Mouse (Mus musculus) heart, adult 2 months (tissue): ENCODE measurements at regions not wholly inside any gene's neighbourhood (a gene's known extent, or its start where the extent isn't known, plus 50 kb on each side); places are given as distances from the start of the nearest gene placed in this dataset.

Experiments
- DNase-seq, 2 experiments: peaks; one replicate each; pipeline ENCODE4 v3.0.0; 2021
- H3K27ac ChIP-seq: fragments of 200-600 bp; 2 replicates; pipeline ENCODE4 v1.8.1; 2022
- H3K27me3 ChIP-seq: fragments of 200-500 bp; 2 replicates; pipeline ENCODE4 v1.6.1; 2012; ENCODE audit warnings: mild to moderate bottlenecking, low read length, inconsistent platforms, mixed read lengths; ENCODE audit not compliant: control insufficient read depth, insufficient read depth
- H3K36me3 ChIP-seq: fragments of 200-500 bp; 2 replicates; pipeline ENCODE4 v1.6.1; 2012; ENCODE audit warnings: low read length, inconsistent platforms; ENCODE audit not compliant: control insufficient read depth, insufficient read depth
- H3K4me1 ChIP-seq: fragments of 200-500 bp; 2 replicates; pipeline ENCODE4 v1.6.1; 2011; ENCODE audit warnings: low read length; ENCODE audit not compliant: control insufficient read depth, insufficient read depth
- H3K4me3 ChIP-seq: fragments of 200-600 bp; 2 replicates; pipeline ENCODE4 v1.8.1; 2022
- H3K79me2 ChIP-seq: fragments of 200-500 bp; replicated peaks from 2 replicates; pipeline ENCODE4 v1.6.1; 2012; ENCODE audit warnings: mild to moderate bottlenecking, inconsistent platforms, low read length, moderate library complexity, mixed read lengths; ENCODE audit not compliant: control insufficient read depth, insufficient read depth
- H3K9ac ChIP-seq: fragments of 200-500 bp; 2 replicates; pipeline ENCODE4 v1.6.1; 2012; ENCODE audit warnings: low read depth, mild to moderate bottlenecking, control low read depth, inconsistent platforms, low read length, mixed read lengths
- CTCF ChIP-seq: fragments of 200-600 bp; IDR thresholded peaks from 2 replicates; pipeline ENCODE4 v1.8.1; 2022; ENCODE audit warnings: antibody characterized with exemption, mild to moderate bottlenecking, moderate library complexity
- EP300 ChIP-seq: fragments of 200-500 bp; IDR thresholded peaks from 2 replicates; pipeline ENCODE4 v1.6.1; 2011; ENCODE audit warnings: low read depth, low read length, control low read depth; ENCODE audit not compliant: insufficient read depth
- POLR2A ChIP-seq: fragments of 200-500 bp; IDR thresholded peaks from 2 replicates; pipeline ENCODE4 v1.6.1; 2011; ENCODE audit warnings: mild to moderate bottlenecking, low read depth, low read length, control low read depth; ENCODE audit not compliant: insufficient read depth
- WGBS: fragments of 180-500 bp; shearing (Covaris S2); methylation state at CpG from one replicate; pipeline ENCODE4 v1.1.7; 2018; 5-methylcytosine and 5-hydroxymethylcytosine counted together
- intact Hi-C: fragments of 180-260 bp; cut with DNase I; formaldehyde crosslinking; loops from one replicate; pipeline ENCODE4 v1.15.1; 2025

GRCm38 (mm10) chr7:66490073-66490472, 62.8 kb upstream of the Aldh1a3 start:
- no peak for DNase-seq
- Histone ChIP-seq H3K4me1 (no peaks in the 10 kb centered on the region; the same call in 1 of the 2 replicates), H3K79me2 (no peaks in the 10 kb centered on the region), H3K36me3 (no peaks in the 10 kb centered on the region), H3K9ac (no peak overlapping the region), H3K27me3 (no peaks in the 10 kb centered on the region), H3K4me3 (no peak overlapping the region), H3K27ac (no peak overlapping the region)
- intact Hi-C loops = no loop called here
- WGBS = 73% methylated on average over 1 of the region's 1 CpGs
- no peak for TF ChIP-seq EP300
- TF ChIP-seq CTCF = no peak
- no peak for TF ChIP-seq POLR2A

DNA sequence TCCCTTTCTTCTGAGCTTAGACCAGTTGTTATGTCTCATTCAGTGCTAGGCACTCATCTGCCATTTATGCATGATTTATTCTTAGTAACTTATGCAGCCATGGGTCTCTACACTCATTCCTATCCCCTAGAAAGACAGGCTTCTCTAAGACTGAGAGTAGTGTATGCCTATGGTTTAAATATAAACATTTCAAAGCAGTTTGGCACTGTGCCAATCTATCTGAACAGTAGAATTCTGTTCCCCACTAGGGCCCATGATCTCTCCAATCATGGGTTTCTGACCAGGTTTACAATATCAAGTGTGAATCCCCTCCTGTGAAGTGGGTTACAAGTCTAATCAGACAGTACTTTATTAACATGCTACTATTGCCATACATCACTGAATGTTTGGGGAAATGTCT, 60.4 kb upstream of the Aldh1a3 start:
- intact Hi-C loops = no loop called here
- Histone ChIP-seq H3K36me3 (no peaks in the 10 kb centered on the region), H3K9ac (no peak overlapping the region), H3K27ac (no peak overlapping the region), H3K79me2 (no peaks in the 10 kb centered on the region), H3K4me1 (no peaks in the 10 kb centered on the region; the same call in 1 of the 2 replicates), H3K4me3 (no peak overlapping the region), H3K27me3 (no peaks in the 10 kb centered on the region)
- no peak for TF ChIP-seq POLR2A
- TF ChIP-seq EP300 = no peak
- TF ChIP-seq CTCF = no peak
- no peak for DNase-seq

DNA sequence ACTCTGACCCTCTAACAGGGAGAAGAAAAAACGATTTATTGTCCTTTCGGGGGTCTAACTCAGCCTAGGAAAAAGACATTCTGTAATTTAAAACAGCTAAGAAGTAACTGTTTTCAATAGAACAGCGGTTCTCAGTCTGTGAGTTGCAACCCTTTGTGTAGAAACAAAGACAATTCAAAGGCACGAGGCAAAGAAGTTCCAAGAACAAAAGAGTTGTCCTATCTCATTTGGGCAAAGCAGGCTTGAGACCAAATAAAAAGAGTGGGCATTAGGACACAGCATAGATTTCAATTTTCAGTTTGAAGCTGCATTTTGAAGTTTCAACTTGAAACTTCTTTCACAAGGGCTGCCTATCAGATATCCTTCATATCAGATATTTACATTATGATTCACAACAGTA, 53.1 kb upstream of the Aldh1a3 start:
- Histone ChIP-seq H3K4me1 (no peaks in the 10 kb centered on the region), H3K79me2 (no peaks in the 10 kb centered on the region), H3K36me3 (no peaks in the 10 kb centered on the region), H3K27me3 (no peaks in the 10 kb centered on the region), H3K27ac (no peak overlapping the region), H3K4me3 (no peak overlapping the region), H3K9ac (no peak overlapping the region)
- intact Hi-C loops = no loop called here
- WGBS = 54% methylated on average over 4 of the region's 4 CpGs
- DNase-seq = no peak
- TF ChIP-seq CTCF = no peak
- TF ChIP-seq POLR2A = no peak
- TF ChIP-seq EP300 = no peak

- TF ChIP-seq CTCF = no peak
- TF ChIP-seq POLR2A = no peak
- TF ChIP-seq EP300 = no peak
- Histone ChIP-seq H3K9ac (no peak overlapping the region), H3K79me2 (no peaks in the 10 kb centered on the region), H3K27ac (no peak overlapping the region), H3K36me3 (no peaks in the 10 kb centered on the region), H3K4me3 (no peak overlapping the region), H3K4me1 (no peaks in the 10 kb centered on the region), H3K27me3 (no peaks in the 10 kb centered on the region)
- no peak for DNase-seq
- intact Hi-C loops = no loop called here
- 93% methylated on average over 4 of the region's 4 CpGs for WGBS
Measured at GRCm38 (mm10) chr7:66479321-66479720, 52.0 kb upstream of the Aldh1a3 start.

DNA sequence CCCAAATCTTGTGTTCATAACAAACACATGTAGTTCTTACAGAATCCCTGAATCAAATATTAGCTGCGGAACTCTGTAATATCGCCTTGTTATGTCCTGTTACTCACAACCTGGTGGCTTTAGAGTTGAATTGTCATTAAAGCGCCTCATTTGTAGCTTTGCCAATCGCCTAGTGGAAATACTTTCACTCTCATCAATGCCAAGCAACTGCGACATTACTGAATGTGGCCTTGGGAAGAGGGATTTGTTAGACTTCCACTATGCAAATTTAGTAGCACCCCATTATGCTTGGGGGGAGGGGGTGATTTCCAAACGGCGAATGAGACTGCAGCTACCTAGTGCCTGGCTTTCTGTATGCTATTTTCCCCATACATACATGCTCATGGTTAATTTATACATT, 50.8 kb upstream of the Aldh1a3 start:
- H3K36me3 ChIP-seq = no peaks in the 10 kb centered on the region
- no peak for DNase-seq
- H3K9ac ChIP-seq = no peak overlapping the region
- no peak overlapping the region for H3K4me3 ChIP-seq
- 82% methylated on average over 7 of the region's 7 CpGs for WGBS
- H3K79me2 ChIP-seq = no peaks in the 10 kb centered on the region
- no peak for TF ChIP-seq CTCF
- no peaks in the 10 kb centered on the region for H3K27me3 ChIP-seq
- intact Hi-C loops = no loop called here
- H3K4me1 ChIP-seq = no peaks in the 10 kb centered on the region
- no peak overlapping the region for H3K27ac ChIP-seq

- H3K27ac ChIP-seq = no peak overlapping the region
- H3K4me3 ChIP-seq = no peak overlapping the region
- no peaks in the 10 kb centered on the region for H3K79me2 ChIP-seq
- H3K36me3 ChIP-seq = no peaks in the 10 kb centered on the region
- WGBS = 24% methylated on average over 5 of the region's 5 CpGs
- TF ChIP-seq CTCF = no peak
- no peak for TF ChIP-seq POLR2A
- no peak for TF ChIP-seq EP300
- DNase-seq = no peak
- H3K4me1 ChIP-seq = no peaks in the 10 kb centered on the region
- intact Hi-C loops = no loop called here
- no peak overlapping the region for H3K9ac ChIP-seq
- no peaks in the 10 kb centered on the region for H3K27me3 ChIP-seq
Measured at GRCm38 (mm10) chr7:66477475-66477874, 50.2 kb upstream of the Aldh1a3 start.
